Mouse (Mus musculus) neural tube, embryonic 10.5 days (tissue): ENCODE results near the gene Defb30.
A peak's percentile ranks its signal among the peaks of the same experiment; 100 is the strongest.

Experiments used
- DNase-seq: peaks from one replicate; pipeline ENCODE4 v3.0.0-alpha.2; 2017; ENCODE audit warnings: low spot score; ENCODE audit errors: extremely low spot score

The Defb30 gene

GRCm38 (mm10) chr14:63049910-63050370 lies at the start of gene Defb30:
Defb30 (minus strand) TSS chr14:63049960.
- no peak for DNase-seq

GRCm38 (mm10) chr14:63067708-63068107 lies 17.9 kb upstream of the Defb30 start:
- DNase-seq, result no peak

- DNase-seq, result peak; percentile 75
Measured at GRCm38 (mm10) chr14:63066630-63067310, 17.0 kb upstream of the Defb30 start.

- no peak for DNase-seq
Measured at GRCm38 (mm10) chr14:63065391-63065790, 15.6 kb upstream of the Defb30 start.

- DNase-seq, result no peak
Measured at GRCm38 (mm10) chr14:63062184-63062583, 12.4 kb upstream of the Defb30 start.

- DNase-seq, result no peak
Measured at GRCm38 (mm10) chr14:63060361-63060760, 10.6 kb upstream of the Defb30 start.

GRCm38 (mm10) chr14:63054729-63055128 lies 5.0 kb upstream of the Defb30 start:
- DNase-seq, result peak; percentile 21

GRCm38 (mm10) chr14:63050769-63051168 lies 1.0 kb upstream of the Defb30 start:
- DNase-seq, result peak; percentile 71

GRCm38 (mm10) chr14:63046691-63047090 lies 3.1 kb downstream of the Defb30 start, which contains the start of gene Defb42:
Defb42 (plus strand) TSS chr14:63046991.
- no peak for DNase-seq

GRCm38 (mm10) chr14:63020524-63021156 lies 29.1 kb downstream of the Defb30 start:
- DNase-seq, result no peak

- DNase-seq, result no peak
Measured at GRCm38 (mm10) chr14:63014667-63015066, 35.1 kb downstream of the Defb30 start.

- no peak for DNase-seq
Measured at GRCm38 (mm10) chr14:63013082-63013481, 36.7 kb downstream of the Defb30 start.

- DNase-seq, result no peak
Measured at GRCm38 (mm10) chr14:63011471-63011870, 38.3 kb downstream of the Defb30 start, which contains the start of gene Defb43. Defb43 (plus strand) TSS chr14:63011771.

- DNase-seq, result no peak
Measured at GRCm38 (mm10) chr14:63002588-63002987, 47.2 kb downstream of the Defb30 start.

GRCm38 (mm10) chr14:62998977-62999376 lies 50.8 kb downstream of the Defb30 start:
- DNase-seq, result no peak

GRCm38 (mm10) chr14:62997777-62998176 lies 52.0 kb downstream of the Defb30 start, which contains the start of gene Defb47:
Defb47 (plus strand) TSS chr14:62998077.
- DNase-seq, result no peak

- DNase-seq, result no peak
Measured at GRCm38 (mm10) chr14:62991849-62992510, 57.8 kb downstream of the Defb30 start.

GRCm38 (mm10) chr14:62991271-62991670 lies 58.5 kb downstream of the Defb30 start:
- DNase-seq, result no peak

GRCm38 (mm10) chr14:62984410-62984809 lies 65.3 kb downstream of the Defb30 start, which contains the start of gene Defb48:
Defb48 (minus strand) TSS chr14:62984510.
- DNase-seq, result no peak
